Mouse (Mus musculus): ENCODE data around the gene Sar1a.

Sar1a gene

DNA sequence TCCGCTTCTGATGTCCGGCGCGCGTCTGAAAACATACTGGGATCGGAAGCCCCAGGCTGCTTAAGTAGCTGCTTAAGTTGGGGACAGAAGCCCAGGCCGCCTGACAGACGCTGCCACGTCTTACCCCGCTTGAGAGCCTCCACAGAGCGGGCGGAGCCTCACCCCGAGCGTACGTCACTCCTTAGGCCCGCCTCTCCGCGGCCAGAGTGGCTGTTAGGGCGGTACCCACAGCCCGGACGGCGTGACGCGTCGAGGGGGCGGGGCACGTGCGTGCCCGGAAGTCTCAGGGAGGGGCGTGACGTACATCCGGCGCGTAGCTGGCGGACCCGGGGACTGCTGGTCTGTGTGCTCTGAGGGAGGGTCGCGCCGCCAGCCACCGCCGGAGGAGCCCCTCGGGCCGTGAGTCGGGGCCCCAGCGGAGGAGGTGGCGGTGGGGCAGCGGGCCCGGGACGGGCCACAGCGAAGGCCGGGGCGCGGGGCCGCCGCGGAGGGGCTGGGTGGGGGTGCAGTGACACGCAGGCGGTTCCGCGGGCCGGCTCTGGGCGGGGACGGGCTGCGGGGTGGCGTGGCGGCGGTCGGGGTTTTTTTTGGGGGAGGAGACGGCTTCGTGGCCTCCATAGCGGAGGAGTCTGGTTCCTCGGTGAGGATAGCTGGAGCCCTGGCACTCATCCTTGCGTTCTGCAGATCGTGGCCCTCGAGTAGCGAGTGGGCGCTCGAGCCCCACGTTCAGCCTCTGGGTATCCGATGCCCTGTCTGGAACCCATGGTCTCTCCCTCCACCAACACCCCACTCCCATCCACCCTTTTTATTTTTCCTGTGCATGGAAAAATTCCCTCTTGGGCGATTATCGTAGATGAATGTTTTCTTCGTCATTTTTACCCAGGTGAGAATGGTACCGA, at the start of gene Sar1a:
Sar1a (plus strand) TSS at position 285 of the 899 bp plus-strand sequence.
- DNase-seq (ENCODE audit: low read depth) = peak; percentile 95

DNA sequence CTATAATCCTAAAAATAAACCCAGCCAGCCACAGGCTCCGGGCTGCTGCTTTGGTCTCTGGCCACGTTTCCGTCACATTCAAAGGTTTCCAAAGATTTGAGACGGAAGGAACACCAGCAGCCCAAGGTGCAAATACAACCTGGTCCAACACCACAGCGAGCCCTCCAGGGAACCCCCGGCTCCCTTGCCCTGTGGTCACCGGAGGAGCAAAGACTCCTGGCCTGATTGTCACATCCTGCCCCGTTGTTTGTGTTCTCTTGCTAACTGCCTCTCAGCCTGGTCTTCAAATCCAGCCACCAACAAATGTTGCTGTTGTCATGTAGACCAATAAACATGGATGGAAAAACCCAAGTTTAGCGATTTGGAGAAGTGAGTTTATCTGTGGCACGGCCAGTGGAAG, 47.7 kb upstream of the Sar1a start:
- DNase-seq (ENCODE audit: low read depth) = no peak

GRCm38 (mm10) chr10:61637055-61637454, 43.0 kb upstream of the Sar1a start:
- no peak for DNase-seq (ENCODE audit: low read depth)

DNA sequence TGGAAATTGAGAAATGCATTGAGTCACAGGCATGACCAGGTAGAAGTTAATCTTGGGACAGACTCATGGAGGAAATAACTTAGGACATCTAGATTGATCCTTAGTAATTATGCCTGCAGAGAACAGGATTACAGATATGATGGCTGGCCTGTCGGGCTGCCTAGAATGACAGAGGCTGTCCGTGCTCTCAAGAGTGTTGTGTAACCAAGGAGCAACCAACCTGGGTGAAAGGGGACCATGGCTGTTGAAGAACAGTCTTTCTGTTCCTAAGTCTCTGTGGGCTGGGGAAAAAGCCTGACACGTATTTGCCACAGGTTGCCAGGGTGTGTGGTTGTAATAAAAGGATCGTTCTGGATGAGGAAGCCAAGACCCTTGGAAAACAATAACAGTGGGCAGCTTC, 39.7 kb upstream of the Sar1a start:
- no peak for DNase-seq (ENCODE audit: low read depth)

GRCm38 (mm10) chr10:61646557-61646956, 33.5 kb upstream of the Sar1a start:
- no peak for DNase-seq (ENCODE audit: low read depth)

GRCm38 (mm10) chr10:61647790-61648736, 32.0 kb upstream of the Sar1a start, which contains the start of gene Ppa1:
Gene Ppa1 (plus strand): TSS chr10:61648552.
- peak; percentile 71 for DNase-seq (ENCODE audit: low read depth)

GRCm38 (mm10) chr10:61648737-61649645, 31.1 kb upstream of the Sar1a start:
- DNase-seq (ENCODE audit: low read depth) = peak; percentile 56

DNA sequence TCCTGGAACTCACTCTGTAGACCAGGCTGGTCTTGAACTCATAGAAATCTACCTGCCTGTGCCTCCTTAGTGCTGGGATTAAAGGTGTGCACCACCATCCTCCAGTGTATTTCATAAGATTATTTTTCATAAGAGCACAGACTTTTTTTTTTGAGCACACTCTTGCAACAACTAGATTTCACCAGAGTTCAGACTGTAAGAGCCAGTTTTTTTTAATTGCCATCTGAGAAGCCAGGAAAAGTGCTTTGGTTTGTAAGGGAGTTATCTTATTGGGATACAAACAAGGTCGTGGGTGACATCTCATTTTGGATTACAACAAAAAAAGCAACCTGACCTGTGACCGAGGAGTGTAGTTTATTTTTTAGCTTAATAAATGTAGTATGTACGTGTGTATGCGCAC, 26.0 kb upstream of the Sar1a start:
- no peak for DNase-seq (ENCODE audit: low read depth)

GRCm38 (mm10) chr10:61654691-61655090, 25.4 kb upstream of the Sar1a start:
- no peak for DNase-seq (ENCODE audit: low read depth)

- no peak for DNase-seq (ENCODE audit: low read depth)
Observed at GRCm38 (mm10) chr10:61655188-61655587, 24.9 kb upstream of the Sar1a start.

DNA sequence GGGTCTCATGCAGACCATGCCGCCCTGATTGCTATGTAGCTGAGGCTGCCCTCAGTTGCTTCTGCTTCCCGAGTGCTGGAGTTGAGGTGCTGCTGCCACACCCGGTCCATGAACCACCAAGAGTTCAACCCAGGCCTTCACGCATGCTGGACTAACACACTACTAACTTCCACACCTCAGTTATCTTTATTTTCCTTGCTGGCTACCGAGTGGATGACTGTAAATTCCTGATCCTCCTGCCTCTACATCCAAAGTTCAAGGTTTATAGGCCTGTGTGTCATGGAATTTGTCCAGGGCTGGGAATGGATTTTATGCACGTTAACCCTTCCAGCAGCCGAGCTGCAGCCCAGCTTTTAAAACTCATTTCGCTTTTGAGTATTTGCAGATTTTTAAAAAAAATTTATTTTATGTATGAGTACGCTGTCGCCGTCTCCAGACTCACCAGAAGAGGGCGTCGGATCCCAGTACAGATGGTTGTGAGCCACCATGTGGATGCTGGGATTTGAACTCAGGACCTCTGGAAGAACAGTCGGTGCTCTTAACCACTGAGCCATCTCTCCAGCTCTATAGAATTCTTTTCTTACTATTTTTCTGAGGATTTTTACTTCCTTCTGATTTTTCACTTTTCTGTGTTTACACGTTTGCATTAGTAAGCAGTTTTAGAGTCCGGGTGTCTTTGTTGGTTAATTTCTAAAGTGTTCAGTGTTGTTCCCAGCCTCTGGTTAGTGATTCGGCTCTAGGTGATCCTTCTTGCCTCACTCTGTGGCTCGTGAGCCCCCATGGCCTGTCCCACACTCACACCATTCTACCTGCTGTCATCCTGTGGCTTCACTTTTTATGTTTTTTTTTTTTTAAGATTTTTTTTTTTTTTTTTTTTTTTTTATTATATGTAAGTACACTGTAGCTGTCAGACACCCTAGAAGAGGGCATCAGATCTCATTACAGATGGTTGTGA, 22.9 kb upstream of the Sar1a start:
- no peak for DNase-seq (ENCODE audit: low read depth)

DNA sequence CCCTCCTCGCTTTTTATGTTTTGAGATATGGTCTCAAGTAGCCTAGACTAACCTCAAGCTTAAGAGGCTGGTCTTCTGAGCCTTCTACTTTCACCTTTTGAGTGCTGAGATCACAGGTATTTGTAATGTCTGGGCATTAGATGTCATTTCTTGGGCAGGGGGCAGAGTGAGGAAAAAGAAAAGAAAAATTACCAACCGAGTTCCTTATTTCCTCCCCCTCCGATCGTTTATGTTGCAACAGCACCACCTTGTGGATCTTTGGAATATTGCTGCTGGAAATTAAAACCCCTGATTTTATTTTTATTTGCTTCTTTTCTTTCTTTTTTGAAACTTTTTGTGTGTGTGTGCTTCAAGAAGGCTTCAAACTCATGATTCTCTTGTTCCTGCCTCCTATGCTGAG, 22.1 kb upstream of the Sar1a start:
- DNase-seq (ENCODE audit: low read depth) = no peak

DNA sequence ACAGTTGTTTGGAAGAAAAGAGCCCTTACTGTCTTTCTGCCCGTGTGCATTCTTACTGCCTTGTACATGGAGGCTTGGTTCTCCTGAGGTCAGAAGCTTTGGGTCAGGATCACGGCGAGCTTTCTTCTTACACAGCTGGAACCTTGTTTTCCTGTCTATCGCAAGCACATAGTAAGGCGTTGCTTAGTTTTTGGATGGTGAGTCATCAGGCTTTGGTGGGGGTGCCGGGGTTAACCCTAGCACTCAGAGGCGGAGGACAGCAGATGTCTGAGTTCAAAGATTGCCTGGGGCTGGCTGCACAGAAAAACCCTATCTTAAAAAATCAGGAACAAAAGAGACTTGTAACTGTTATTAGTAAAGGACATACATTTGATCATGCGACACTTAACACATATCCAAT, 18.2 kb upstream of the Sar1a start:
- no peak for DNase-seq (ENCODE audit: low read depth)

DNA sequence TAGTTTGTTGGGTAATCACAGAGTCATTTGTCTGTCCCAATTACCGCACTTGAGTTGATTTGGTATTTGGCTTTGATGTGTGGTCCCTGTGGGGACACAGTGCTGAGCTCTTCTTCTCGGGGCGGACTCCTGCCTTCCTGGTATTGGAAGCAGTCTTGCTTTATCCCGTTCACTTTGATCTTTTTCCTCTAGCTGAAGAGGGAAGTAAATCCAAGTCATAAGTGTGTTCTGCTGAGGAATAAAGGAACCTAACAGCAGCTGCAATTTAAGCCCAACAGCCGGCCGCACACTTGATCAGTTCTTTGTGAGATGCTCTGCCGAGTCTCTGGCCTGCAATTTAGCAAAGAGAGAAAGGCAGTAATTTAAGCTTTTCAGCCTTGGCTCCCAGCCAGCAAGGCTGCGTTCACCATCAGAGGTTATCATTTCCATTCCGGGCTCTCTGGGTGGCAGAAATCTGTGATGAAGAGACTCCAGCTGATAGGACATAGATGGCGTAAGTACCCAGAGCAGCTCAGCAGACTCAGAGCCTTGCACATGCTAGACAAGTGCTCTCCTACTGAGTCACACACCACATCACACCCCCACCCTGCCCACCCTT, 17.6 kb upstream of the Sar1a start:
- DNase-seq (ENCODE audit: low read depth) = no peak

- no peak for DNase-seq (ENCODE audit: low read depth)
Observed at GRCm38 (mm10) chr10:61665111-61665510, 15.0 kb upstream of the Sar1a start.

GRCm38 (mm10) chr10:61665651-61666050, 14.4 kb upstream of the Sar1a start:
- no peak for DNase-seq (ENCODE audit: low read depth)

DNA sequence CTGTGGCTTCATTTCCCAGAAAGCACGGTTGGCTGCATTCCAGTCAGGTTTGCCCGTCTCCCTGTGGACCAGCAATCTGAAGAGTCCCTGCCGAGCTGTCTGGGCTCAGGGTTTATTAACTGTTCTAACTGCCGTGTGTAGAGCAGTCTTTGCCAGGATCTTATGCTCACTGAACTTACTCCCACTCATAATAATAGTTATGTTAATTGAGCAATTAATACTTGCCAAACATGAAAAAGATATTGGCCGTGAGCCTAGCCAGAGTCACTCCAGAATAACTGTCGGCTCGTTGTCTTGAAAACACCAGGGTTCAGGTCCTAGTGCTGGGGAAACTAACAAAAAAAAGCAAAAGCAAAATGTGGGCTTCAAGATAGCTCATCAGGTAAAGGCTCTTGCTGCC, 10.8 kb upstream of the Sar1a start:
- no peak for DNase-seq (ENCODE audit: low read depth)

- DNase-seq (ENCODE audit: low read depth) = no peak
Observed at GRCm38 (mm10) chr10:61669896-61670295, 10.2 kb upstream of the Sar1a start.

DNA sequence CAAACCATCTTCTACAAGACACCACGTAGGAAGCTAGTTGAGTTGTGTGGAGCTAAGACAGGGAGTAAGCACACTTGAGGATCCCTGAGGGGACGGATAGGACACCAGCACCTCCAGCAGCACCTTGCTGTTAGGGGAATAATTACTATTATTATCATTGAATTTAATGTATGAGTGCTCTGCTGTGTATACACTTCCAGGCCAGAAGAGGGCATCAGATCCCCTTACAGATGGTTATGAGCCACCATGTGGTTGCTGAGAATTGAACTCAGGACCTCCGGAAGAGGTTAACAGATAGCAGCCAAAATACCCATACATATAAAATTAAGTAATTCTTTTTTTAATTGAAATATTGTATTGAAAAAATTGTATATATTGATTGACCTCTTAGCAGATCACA, 9.3 kb upstream of the Sar1a start:
- no peak for DNase-seq (ENCODE audit: low read depth)

GRCm38 (mm10) chr10:61675935-61676334, 4.2 kb upstream of the Sar1a start:
- peak; percentile 68 for DNase-seq (ENCODE audit: low read depth)
